Mouse (Mus musculus): Measurements from ENCODE around the gene Clcn6.
A peak's percentile ranks its signal among the peaks of the same experiment; 100 is the strongest.
"Not testable (repeated sequence)": the region's sequence is repeated elsewhere in the genome, so short reads cannot be mapped to it uniquely, and the experiment has no call there.

The Clcn6 gene

DNA sequence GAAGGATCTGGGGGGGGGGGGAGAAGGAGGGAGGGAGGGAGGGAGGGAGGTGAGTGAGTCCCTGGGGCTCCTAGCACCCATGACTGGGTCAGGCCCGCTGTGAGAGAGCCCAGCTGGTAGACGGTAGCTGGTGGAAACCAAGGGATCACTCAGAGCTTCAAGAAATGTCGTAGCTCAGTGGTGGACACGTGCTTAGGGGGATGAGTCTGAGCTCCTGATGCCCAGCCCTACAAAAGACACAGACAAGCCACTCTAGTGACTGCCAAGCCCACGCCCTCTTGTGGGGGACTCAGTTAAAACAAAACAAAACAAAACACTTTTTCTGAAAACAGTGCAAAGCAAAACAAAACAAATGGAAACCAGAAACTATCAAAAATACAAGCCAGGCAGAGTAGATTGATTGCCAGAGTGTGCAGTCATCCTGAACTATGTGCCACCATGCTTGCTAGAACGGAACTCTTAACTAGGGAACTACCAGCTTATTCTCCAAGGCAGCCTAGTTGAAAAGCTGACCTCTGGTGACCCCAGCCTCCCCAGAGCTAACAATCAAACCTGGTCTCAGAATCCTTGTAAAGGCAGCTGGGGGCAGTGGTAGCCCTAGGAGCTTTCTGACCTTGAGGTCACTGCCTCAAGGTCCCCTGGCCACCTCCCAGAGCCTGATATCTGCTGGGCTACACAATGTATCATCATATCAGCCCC lies 27.2 kb upstream of the Clcn6 start:
- DNase-seq (ENCODE audit: low read depth, low spot score) = no peak

DNA sequence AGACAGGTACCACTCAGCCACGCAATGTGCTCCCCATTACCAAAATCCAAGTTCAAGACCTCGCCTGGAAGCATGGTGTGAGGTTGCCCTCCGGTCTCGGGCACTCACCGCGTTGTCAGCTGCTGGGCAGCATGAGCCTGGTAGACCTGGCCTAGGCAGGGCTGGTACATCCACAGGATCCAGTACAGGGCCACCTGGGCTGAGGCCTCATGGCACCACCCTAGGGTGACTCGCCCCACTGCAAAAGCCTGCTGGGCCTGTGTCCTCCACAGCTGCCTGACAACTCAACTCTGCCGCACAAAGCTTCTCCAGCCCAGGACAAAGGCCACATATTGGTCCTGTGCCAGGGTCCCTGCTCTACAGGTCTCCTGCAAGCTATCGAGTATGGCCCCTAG lies 22.5 kb upstream of the Clcn6 start:
- no peak for DNase-seq (ENCODE audit: low read depth, low spot score)

DNA sequence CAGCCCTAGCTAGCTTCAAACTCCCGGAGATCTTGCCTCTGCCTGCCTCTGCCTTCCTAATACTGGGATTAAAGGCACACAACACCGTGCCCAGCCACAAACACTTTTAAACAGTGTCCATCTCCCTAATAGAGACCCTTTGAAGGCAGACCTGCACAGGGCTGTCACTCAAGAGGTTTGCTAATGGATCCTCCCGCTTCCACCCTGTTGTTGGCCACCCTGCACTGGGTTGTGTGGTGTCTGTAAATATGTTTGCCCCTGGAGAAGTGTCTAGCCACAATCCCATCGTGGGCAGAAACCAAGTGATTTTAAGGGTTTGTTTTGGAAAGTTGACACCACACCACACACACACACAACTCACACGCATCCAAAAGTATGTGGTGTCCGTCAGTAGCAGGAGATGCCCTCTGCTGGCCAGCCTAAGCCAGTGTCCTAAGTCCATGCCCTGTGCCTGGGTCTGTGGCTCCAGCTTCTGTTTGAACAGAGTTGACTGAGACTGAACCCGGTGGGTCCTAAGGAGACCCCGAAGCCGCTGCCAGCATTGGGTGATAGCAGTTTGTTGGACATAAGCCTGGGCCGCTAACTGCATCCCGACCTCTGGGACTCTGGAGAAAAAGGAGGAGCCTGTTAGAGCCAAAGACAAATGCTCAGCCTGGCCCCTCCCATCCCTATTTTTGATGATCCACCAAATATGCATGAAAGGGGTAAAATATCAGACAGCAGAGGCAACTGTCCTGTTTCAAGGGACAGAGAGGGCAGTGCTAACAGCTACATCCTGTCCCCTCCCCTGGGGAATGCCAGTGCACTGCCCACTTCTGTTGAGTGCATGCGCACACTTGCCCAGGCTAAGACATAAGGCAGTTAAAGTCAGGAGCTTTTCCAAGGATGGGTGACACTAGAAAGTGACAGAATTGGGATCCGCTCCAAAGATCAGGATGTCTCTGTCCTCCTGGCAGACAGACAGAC lies 21.8 kb upstream of the Clcn6 start:
- DNase-seq (ENCODE audit: low read depth, low spot score) = no peak

DNA sequence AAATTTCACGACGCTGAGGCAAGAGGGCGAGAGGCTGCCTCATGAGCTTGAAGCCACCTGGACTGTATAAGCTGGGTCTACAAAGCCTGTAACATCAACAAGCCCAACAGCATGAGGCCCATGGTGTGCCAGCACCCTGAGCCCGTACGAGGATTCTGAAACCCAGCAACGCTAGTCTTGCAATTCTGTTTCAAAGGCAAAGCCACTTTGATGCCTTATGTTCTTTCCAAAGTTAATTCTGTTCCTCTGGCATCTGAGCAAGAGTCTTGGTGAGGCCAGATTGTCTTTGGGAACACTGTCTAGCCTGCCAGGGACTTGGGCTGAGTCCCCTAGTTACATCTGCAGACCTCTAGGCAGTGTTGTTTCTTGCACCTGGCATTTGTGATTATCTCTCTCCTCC lies 20.4 kb upstream of the Clcn6 start:
- DNase-seq (ENCODE audit: low read depth, low spot score) = peak; percentile 62

DNA sequence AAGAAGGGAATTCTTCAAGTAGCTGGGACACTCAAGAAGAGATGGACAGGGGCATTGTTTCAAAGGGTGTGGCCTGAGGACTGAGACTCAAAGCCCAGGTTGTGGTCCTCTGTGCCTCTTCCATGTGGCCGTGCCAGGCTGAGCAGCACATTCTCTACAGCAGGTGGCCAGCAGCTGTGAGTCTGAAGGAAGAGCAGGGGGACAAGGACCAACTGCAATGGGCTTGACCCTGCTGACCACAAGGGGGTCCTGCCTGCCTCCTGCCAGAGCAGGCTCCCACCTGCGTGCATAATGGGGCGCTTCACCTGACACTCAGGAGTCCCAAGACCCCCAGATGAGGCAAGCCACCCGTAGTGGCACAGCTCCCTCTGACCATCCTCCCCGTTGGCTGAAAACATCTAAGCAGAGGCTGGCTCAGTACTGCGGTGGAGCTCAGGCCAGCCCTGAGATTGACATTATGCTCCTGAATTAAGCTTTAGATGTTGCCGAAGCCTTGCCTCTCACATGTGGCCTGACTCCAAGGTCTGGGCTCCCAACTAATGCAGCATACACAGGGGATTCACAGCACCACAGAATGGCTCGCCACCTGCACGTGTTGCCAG lies 19.7 kb upstream of the Clcn6 start:
- no peak for DNase-seq (ENCODE audit: low read depth, low spot score)

DNA sequence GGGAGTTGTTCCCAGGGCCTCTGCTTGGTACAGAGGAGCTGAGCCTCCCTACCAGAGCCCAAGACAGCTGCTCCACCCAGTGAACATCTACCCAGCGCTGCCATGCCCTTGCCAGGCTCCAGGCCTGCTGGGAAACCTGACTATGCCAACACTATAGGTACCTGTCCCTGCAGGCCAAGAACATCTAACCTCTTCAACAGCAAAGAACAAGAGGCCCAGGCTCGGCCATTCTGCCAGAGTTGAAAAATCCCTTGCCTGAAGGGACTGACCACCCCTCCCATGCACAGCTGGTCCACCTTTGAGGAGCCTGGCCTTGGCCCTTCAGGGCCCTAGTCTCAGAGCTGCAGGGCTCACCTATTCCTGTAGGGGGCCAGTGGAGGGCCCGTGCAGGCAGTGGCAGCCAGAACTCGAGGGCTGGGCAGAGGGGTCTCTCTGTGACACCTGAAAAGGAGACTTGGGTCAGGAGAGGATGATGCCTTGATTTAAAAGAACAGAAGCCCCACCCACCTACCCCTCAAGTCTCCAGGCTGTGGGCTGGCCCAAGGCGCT lies 19.1 kb upstream of the Clcn6 start:
- no peak for DNase-seq (ENCODE audit: low read depth, low spot score)

DNA sequence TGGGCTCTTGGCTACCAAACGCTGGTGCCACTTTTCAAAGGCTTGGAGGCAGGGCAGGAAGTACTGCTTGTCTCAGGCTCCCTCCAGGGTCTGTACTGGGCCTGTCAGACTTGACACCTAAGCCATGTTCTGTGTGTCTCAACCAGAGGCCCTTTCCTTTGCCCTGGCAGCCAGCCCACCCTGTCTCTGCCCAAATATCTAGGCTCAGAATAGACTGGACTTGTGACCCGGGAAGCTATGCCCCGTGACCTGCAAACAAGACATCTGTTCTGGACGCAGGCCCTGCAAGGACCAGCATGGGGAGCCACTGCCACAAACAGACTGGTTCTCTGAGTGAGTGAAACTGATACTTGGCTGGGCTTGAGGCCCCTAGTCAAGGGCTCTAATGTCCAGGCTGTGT lies 18.2 kb upstream of the Clcn6 start:
- no peak for DNase-seq (ENCODE audit: low read depth, low spot score)

DNA sequence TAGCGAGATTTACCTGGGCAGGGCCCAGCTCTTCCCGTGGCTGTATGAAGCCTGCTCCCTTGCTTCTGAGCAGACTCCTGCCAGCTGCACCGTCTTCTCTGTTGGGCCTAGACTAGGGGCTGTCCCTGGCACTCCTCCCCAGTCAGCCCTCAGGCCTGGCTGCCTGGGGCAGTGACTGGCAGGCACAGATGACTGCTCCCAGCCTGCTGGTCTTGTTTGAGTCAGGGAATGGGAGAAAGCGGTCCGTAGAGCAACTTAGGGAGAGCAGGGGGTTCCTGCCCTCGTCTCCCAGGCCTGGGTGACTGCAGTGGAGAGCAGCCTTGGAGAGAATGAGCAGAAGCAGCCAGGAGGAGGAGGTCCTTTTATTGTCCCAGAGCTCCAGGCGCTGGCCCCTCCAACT lies 17.6 kb upstream of the Clcn6 start:
- no peak for DNase-seq (ENCODE audit: low read depth, low spot score)

DNA sequence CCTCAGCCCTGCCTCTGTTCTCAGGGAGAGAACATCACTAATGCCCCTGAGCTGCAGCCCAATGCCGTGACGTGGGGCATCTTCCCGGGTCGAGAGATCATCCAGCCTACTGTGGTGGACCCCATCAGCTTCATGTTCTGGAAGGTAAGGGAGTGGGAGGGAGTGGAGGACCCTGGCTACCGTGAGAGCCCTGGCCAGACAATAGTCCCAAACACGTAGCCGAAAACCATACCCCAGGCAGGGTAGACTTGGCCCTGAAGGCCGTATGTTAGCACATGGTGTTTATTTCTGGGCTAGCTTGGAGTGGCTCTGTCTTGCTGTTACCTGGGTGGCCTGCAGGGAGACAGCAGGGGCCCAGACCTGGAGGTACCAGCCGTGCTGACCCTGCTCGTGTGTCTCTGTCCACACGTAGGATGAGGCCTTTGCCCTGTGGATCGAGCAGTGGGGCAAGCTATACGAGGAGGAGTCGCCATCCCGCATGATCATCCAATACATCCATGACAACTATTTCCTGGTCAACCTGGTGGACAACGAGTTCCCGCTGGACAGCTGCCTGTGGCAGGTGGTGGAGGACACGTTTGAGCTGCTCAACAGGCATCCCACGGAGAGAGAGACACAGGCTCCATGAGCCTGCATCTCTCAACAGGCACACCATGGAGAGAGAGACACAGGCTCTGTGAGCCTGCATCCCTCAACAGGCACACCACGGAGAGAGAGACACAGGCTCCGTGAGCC lies 16.5 kb upstream of the Clcn6 start:
- DNase-seq (ENCODE audit: low read depth, low spot score) = no peak

DNA sequence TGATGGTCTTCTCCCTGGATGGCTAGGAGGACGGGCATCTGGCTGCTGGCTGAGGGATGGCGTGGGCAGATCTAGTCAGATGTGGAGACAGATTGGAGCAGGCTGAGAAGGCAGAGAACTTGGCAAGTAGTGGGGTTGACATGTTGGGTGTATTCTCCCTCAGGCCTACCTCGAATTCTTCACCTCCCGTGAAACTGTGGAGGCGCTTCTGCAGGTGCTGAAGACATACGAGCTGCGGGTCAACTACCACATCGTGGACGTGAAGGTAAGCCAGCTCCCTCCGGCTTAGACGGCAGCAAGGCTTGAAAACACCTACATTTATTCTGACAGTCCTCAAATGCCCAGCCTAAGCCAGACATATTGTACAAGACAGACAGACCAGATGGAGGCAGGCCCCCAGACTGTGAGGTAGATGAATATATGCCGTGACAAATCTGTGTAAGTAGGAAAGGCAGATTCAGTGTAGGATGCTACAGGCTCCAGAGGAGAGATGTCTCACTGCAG lies 14.8 kb upstream of the Clcn6 start:
- DNase-seq (ENCODE audit: low read depth, low spot score) = peak; percentile 83

DNA sequence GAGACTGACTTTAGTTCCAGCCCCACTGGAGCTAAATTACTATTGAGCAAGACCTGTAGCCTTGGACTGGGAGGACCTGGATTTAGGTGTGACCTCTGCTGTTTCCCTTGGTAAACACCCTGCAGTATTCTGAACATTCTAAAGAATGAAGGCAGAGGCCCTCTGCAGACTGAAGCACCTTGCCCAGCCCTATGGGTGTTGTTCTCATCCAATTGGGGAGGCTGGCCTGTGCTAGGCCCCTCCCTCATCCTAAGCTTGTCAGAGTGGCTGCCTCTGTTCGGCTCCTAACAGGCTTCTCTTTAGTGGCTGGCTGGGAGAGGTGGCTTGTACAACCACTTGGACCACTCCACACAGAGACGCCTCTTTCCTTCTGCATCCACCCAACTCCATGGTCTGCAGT lies 14.4 kb upstream of the Clcn6 start:
- DNase-seq (ENCODE audit: low read depth, low spot score) = no peak

DNA sequence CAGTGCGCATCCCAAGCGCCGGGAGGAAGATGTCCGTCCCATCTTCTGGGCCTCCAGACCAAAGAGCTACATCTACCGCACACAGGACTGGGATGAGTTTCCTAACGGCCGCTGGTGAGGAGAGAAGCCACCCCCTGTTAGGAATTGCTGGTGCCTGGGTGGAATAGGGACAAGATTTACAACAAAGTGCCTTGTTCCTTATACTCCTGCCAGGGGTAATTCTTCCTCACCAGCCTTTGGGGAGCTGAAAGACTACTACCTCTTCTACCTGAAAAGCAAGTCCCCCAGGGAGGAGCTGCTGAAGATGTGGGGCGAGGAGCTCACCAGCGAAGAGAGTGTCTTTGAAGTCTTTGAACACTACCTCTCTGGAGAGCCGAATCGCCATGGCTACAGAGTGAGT lies 13.3 kb upstream of the Clcn6 start:
- DNase-seq (ENCODE audit: low read depth, low spot score) = no peak

DNA sequence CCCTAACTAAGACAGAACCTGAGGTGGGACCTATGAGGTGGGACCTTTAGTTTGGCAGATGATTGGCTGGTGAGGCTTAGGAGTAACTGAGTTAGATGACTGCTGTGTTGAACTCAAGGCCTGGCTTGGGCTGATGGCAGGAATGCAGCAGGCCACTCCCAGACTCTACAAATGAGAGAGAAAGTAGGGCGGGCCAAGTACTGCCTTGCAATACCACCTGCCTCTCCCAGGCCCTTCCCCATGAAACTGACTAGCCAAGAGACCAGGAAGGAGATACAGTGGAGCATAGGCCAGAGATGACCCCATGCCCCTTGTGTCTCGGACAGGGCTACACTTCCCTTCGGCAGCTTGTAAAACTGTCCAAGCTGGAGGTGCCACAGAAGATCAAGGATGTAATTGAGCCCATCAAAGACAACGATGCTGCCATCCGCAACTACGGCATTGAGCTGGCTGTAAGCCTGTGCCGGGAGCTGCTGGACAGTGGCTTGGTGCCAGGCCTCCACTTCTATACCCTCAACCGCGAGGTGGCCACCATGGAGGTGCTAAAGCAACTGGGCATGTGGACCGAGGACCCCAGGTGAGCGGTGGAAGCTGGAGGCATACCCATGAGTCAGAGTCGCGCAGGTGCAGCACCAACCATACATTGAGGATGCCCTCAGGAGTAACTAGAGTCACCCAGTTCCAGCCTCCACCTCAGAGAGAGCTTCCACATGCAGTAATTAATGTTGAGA lies 12.6 kb upstream of the Clcn6 start:
- no peak for DNase-seq (ENCODE audit: low read depth, low spot score)

DNA sequence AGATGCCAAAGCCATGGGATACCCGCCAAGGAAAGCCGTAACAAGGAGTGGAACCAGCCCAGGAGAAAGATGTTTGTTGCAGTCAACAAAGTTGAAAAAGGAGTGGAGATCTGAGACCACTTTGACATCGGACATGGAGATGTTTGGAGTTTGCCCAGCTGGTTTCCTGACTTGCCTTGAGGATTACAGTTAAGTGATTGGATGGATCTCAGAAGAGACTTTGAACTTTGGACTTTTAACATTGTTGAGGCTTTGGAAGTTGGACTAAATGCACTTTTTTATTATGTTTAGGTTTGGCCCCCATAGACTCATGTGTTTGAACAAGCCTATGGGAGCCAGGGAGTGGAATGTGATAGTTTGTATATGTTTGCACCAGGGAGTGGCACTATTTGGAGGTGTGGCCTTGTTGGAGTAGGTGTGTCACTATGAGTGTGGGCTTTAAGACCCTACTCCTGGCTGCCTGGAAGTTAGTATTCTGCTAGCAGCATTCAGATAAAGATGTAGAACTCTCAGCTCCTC lies 11.8 kb upstream of the Clcn6 start:
- DNase-seq (ENCODE audit: low read depth, low spot score) = not testable (repeated sequence)

DNA sequence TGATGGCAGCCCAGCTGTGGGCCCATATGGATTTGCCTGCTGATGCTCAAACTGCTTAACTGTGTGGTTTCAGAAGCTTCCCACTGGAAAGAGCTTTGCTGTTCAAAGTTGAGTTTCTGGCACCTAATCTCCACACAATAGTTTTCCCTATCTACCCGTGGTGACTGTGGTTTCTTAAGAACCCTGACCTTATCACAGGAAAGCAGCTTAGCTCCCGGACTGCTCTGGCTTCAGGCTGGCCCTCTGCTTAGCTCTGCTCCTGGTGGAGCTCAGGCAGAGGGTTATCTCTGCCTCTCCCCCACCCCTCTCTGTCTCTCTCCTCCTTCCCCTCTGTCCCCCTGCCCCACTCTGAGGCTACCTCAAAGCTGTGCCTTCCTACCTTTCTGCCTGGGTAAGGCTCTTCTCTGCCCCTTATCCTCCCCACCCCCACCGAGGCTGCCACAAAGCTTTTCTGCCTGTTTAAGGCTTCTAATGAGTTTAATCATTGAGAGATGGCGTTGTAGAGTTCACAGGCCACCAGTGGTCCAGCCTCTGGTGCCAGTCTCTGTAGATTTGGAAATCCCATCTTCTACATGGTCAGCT lies 7.9 kb upstream of the Clcn6 start:
- DNase-seq (ENCODE audit: low read depth, low spot score) = no peak

DNA sequence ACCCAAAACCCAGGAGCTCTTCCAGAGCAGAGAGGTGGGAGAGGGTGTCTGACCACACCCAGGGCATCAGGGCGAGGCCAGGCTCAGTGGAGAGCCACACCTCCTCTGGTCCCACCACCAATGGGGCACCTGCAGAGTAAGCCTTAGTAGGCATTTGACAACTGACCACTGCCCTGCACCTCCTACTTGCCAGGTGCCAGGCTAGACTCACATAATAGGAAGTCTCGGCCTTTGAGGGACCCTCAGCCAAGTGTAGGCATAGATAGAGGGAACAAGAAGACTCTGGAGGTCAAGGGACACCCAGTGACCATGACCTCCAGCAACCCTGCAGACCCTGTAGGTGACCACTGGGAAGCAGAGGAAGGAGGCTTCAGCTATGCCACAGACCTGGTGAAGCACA lies 5.5 kb upstream of the Clcn6 start:
- no peak for DNase-seq (ENCODE audit: low read depth, low spot score)

DNA sequence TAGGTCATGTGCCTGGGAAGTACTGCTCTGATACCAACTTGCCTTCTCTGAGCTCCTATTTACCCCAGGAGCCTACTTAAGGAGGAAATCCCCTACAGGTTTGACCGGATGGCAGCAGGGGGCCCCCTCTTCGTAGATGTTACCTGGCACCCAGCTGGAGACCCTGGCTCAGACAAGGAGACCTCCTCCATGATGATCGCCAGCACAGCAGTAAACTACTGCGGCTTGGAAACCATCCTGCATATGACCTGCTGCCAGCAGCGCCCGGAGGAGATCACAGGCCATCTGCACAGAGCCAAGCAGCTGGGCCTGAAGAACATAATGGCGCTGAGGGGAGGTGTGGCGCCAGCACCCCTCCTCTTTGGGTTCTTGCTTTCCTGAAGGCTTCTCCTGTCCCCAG lies 4.7 kb upstream of the Clcn6 start:
- DNase-seq (ENCODE audit: low read depth, low spot score) = not testable (repeated sequence)

DNA sequence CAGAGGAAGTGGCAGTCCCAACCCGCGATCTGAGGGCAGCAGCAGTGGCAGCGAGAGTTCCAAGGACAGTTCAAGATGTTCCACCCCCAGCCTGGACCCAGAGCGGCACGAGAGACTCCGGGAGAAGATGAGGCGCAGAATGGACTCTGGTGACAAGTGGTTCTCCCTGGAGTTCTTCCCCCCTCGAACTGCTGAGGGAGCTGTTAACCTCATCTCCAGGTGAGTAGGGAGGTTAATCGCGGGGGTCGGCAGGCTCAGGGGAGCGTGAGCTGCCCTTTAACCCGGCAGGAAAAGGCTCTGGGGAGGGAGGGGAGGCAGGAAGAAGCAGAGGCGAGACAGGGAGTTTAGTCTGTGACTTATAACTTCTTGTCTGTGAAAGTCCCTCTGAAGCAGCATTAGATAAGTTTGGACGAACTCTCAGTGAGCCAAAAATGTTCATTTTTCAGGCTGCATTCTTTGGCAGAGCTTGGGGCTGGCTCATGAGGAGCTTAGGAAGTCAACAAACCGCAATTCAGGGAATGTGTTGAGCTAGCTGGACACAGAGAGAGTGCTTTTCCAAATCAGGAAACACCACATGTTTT lies 3.1 kb upstream of the Clcn6 start:
- peak; percentile 50 for DNase-seq (ENCODE audit: low read depth, low spot score)

DNA sequence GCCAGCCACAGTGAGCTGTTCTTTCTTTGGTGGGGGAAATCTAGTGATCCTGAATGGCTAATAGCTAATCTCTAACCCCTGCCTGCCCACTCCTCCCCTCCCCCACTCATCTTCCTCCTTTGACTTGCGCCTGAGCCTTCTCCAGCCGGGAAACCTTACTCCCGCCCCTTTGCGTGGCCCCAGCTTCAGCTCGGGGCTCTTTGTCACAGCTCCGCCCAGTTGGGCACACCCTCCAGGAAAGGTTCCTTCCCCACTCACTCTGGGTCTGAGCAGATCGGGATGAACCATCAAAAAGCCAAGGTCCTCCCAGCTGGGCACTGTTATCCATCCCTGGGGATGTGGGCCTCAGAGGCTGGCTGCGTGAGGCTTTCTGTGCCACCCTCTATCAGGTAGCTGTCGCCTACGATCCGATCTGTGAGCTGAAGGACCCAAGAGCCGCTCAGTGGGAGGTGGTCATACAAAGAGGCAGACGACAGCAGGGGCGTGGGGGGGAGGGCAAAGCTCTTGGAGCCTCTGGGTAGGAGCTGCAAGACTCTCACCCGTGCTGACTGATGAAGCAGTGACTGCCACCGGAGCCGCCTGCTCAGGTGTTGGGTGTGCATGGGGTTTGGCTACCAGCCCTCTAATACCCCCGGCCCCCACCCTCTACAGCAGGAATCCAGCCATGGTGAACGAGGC lies 2.5 kb upstream of the Clcn6 start:
- no peak for DNase-seq (ENCODE audit: low read depth, low spot score)

All from telencephalon, adult 2 months (tissue).